Mouse (Mus musculus) forebrain, postnatal 0 days (tissue): ENCODE measurements around the gene Rab10. TPM values are rescaled to one million over a fixed set of nuclear protein-coding genes. Genes with fewer than 3 reads are reported as not detected.

Experiments used
- ATAC-seq: fragments of 200-750 bp; cut with Nextera tagmentation; 2 replicates; pipeline ENCODE4 v1.8.0; 2017; ENCODE audit warnings: mild to moderate bottlenecking, moderate library complexity
- DNase-seq: peaks from one replicate; pipeline ENCODE4 v3.0.0-alpha.2; 2015
- H3K27ac ChIP-seq: fragments of 300-500 bp; sonication (generic); 2 replicates; pipeline ENCODE4 v1.5.1; 2014; ENCODE audit warnings: low read depth, mild to moderate bottlenecking, antibody characterized with exemption, low read length, moderate library complexity, mixed read lengths
- H3K27me3 ChIP-seq: fragments of 300-500 bp; sonication (generic); 2 replicates; pipeline ENCODE4 v1.6.1; 2014; ENCODE audit warnings: mild to moderate bottlenecking, low read length, mixed read lengths; ENCODE audit not compliant: insufficient read depth
- H3K36me3 ChIP-seq: fragments of 300-500 bp; sonication (generic); 2 replicates; pipeline ENCODE4 v1.6.1; 2014; ENCODE audit warnings: mild to moderate bottlenecking, moderate library complexity; ENCODE audit not compliant: insufficient read depth
- H3K4me1 ChIP-seq: fragments of 300-500 bp; sonication (generic); 2 replicates; pipeline ENCODE4 v1.6.1; 2014; ENCODE audit warnings: antibody characterized with exemption; ENCODE audit not compliant: insufficient read depth
- H3K4me2 ChIP-seq: fragments of 300-500 bp; sonication (generic); 2 replicates; pipeline ENCODE4 v1.6.1; 2014; ENCODE audit warnings: low read depth, mild to moderate bottlenecking, moderate library complexity
- H3K4me3 ChIP-seq: fragments of 300-500 bp; sonication (generic); 2 replicates; pipeline ENCODE4 v1.5.1; 2014; ENCODE audit warnings: low read depth, low read length, mixed read lengths
- H3K9ac ChIP-seq: fragments of 300-500 bp; sonication (generic); 2 replicates; pipeline ENCODE4 v1.6.1; 2014; ENCODE audit warnings: mild to moderate bottlenecking
- H3K9me3 ChIP-seq: fragments of 300-500 bp; sonication (generic); 2 replicates; pipeline ENCODE4 v1.6.1; 2016; ENCODE audit warnings: low read length
- CTCF ChIP-seq: sonication (generic); IDR thresholded peaks from 2 replicates; pipeline ENCODE4 v1.5.1; 2016; ENCODE audit warnings: antibody characterized with exemption, control low read depth, low read depth
- WGBS: fragments of 180-500 bp; shearing (Covaris S2); extraction: QIAGEN DNeasy Blood & Tissue Kit; methylation state at CpG from one replicate; pipeline ENCODE4 v1.1.7; 2014; 5-methylcytosine and 5-hydroxymethylcytosine counted together
- polyA plus RNA-seq: library from polyadenylated mRNA; unstranded; fragments of >200 nt; fragmentation: Nextera tagmentation; extraction: Ambion mirVana; gene quantifications from 2 replicates; pipeline ENCODE4 v1.2.1, GENCODE M21; 2015
- total RNA-seq: library from RNA; depleted of rRNA; stranded (reverse); fragments of >200 nt; gene quantifications from 2 replicates; pipeline ENCODE4 v1.2.3, GENCODE M21; 2014

Rab10 gene
- total and polyA plus RNA-seq, 2 experiments from 2014 or later, result 151 to 237 TPM

- Histone ChIP-seq H3K4me2 (no peak overlapping the region), H3K27ac (no peak overlapping the region), H3K9ac (no peak overlapping the region), H3K4me3 (no peak overlapping the region), H3K27me3 (no peaks in the 10 kb centered on the region), H3K9me3 (no peaks in the 10 kb centered on the region), H3K4me1 (no peaks in the 10 kb centered on the region), H3K36me3 (peaks cover 1% of the 10 kb centered on the region; the same call in 1 of the 2 replicates)
- DNase-seq (no peak), ATAC-seq (no peak)
- TF ChIP-seq CTCF, result no peak
- WGBS, result 92% methylated on average over 2 of the region's 2 CpGs
Observed at GRCm38 (mm10) chr12:3296056-3296455, 13.7 kb downstream of the Rab10 start.

GRCm38 (mm10) chr12:3291849-3292248, 17.9 kb downstream of the Rab10 start:
- Histone ChIP-seq H3K27ac (no peak overlapping the region), H3K4me2 (no peak overlapping the region), H3K9ac (no peak overlapping the region), H3K9me3 (no peaks in the 10 kb centered on the region), H3K4me1 (no peaks in the 10 kb centered on the region), H3K4me3 (no peak overlapping the region), H3K27me3 (no peaks in the 10 kb centered on the region), H3K36me3 (peaks cover 4% of the 10 kb centered on the region; the same call in 1 of the 2 replicates)
- ATAC-seq, result no peak
- TF ChIP-seq CTCF, result no peak
- WGBS, result 93% methylated on average over 1 of the region's 1 CpGs
- DNase-seq, result no peak

GRCm38 (mm10) chr12:3291038-3291437, 18.7 kb downstream of the Rab10 start:
- Histone ChIP-seq H3K27me3 (no peaks in the 10 kb centered on the region), H3K9ac (no peak overlapping the region), H3K4me2 (no peak overlapping the region), H3K4me1 (no peaks in the 10 kb centered on the region), H3K27ac (no peak overlapping the region), H3K36me3 (peaks cover 4% of the 10 kb centered on the region; the same call in 1 of the 2 replicates), H3K4me3 (no peak overlapping the region), H3K9me3 (no peaks in the 10 kb centered on the region)
- no peak for DNase-seq
- 94% methylated on average over 4 of the region's 4 CpGs for WGBS
- TF ChIP-seq CTCF, result no peak
- no peak for ATAC-seq

GRCm38 (mm10) chr12:3288440-3288839, 21.3 kb downstream of the Rab10 start:
- Histone ChIP-seq H3K36me3 (peaks cover 4% of the 10 kb centered on the region; the same call in 1 of the 2 replicates), H3K27ac (no peak overlapping the region), H3K4me3 (no peak overlapping the region), H3K4me2 (no peak overlapping the region), H3K4me1 (no peaks in the 10 kb centered on the region), H3K9me3 (no peaks in the 10 kb centered on the region), H3K27me3 (no peaks in the 10 kb centered on the region), H3K9ac (no peak overlapping the region)
- TF ChIP-seq CTCF, result no peak
- no peak for DNase-seq
- ATAC-seq, result no peak
- 94% methylated on average over 1 of the region's 1 CpGs for whole genome bisulfite sequencing

- no peaks in the 10 kb centered on the region for H3K4me1 ChIP-seq
- H3K27ac ChIP-seq, result no peak overlapping the region
- H3K27me3 ChIP-seq, result no peaks in the 10 kb centered on the region
- H3K4me2 ChIP-seq, result no peak overlapping the region
- WGBS, result 77% methylated on average over 1 of the region's 1 CpGs
- H3K9ac ChIP-seq, result no peak overlapping the region
- DNase-seq (no peak), ATAC-seq (no peak)
- no peaks in the 10 kb centered on the region for H3K9me3 ChIP-seq
- H3K4me3 ChIP-seq, result no peak overlapping the region
- 0 out of 2 replicates have a peak, but pooled peaks cover 1% of the 10 kb centered on the region for H3K36me3 ChIP-seq
- TF ChIP-seq CTCF, result no peak
Observed at GRCm38 (mm10) chr12:3285919-3286318, 23.9 kb downstream of the Rab10 start.

GRCm38 (mm10) chr12:3285377-3285776, 24.4 kb downstream of the Rab10 start:
- TF ChIP-seq CTCF, result no peak
- Histone ChIP-seq H3K27me3 (no peaks in the 10 kb centered on the region), H3K36me3 (no peaks in the 10 kb centered on the region), H3K4me1 (no peaks in the 10 kb centered on the region), H3K9ac (no peak overlapping the region), H3K4me3 (no peak overlapping the region), H3K27ac (no peak overlapping the region), H3K9me3 (no peaks in the 10 kb centered on the region), H3K4me2 (no peak overlapping the region)
- DNase-seq (no peak), ATAC-seq (no peak)
- 90% methylated on average over 6 of the region's 6 CpGs for WGBS

GRCm38 (mm10) chr12:3284463-3284862, 25.3 kb downstream of the Rab10 start:
- Histone ChIP-seq H3K36me3 (no peaks in the 10 kb centered on the region), H3K9ac (no peak overlapping the region), H3K27ac (no peak overlapping the region), H3K27me3 (no peaks in the 10 kb centered on the region), H3K4me1 (no peaks in the 10 kb centered on the region), H3K9me3 (no peaks in the 10 kb centered on the region), H3K4me2 (no peak overlapping the region), H3K4me3 (no peak overlapping the region)
- ATAC-seq (no peak), DNase-seq (no peak)
- no peak for TF ChIP-seq CTCF
- WGBS, result 96% methylated on average over 2 of the region's 2 CpGs
